Mouse (Mus musculus) myocyte (in vitro differentiated cells): ENCODE data around the gene Lin7b.
"Not testable (repeated sequence)": the region's sequence is repeated elsewhere in the genome, so short reads cannot be mapped to it uniquely, and the experiment has no call there.

Experiments
- CEBPB ChIP-seq: IDR thresholded peaks from 2 replicates; pipeline ENCODE4 v1.6.1; 2011; ENCODE audit warnings: mild to moderate bottlenecking, moderate library complexity; ENCODE audit not compliant: poor library complexity, insufficient read depth, severe bottlenecking
- E2F4 ChIP-seq: IDR thresholded peaks from one replicate; pipeline ENCODE4 v1.6.1; 2011; ENCODE audit warnings: mild to moderate bottlenecking, control low read depth, moderate library complexity; ENCODE audit not compliant: insufficient read depth
- MAX ChIP-seq: IDR thresholded peaks from one replicate; pipeline ENCODE4 v1.6.1; 2011; ENCODE audit warnings: low read depth, mild to moderate bottlenecking, control low read depth
- MYOD1 ChIP-seq, 3 experiments: IDR thresholded peaks; one replicate each; pipeline ENCODE4 v1.6.1; 2011; ENCODE audit warnings: control low read depth in 2 of 3, low read depth in 2 of 3, mild to moderate bottlenecking in 2 of 3, moderate library complexity in 1 of 3; ENCODE audit not compliant: insufficient read length in 2 of 3, control insufficient read depth in 1 of 3
- POLR2A ChIP-seq: IDR thresholded peaks from one replicate; pipeline ENCODE4 v1.6.1; 2011; ENCODE audit warnings: low read depth, mild to moderate bottlenecking, control low read depth, moderate library complexity; ENCODE audit not compliant: insufficient read length
- POLR2AphosphoS2 ChIP-seq: IDR thresholded peaks from one replicate; pipeline ENCODE4 v1.6.1; 2011; ENCODE audit warnings: low read depth, control low read depth; ENCODE audit not compliant: insufficient read length
- SRF ChIP-seq: IDR thresholded peaks from one replicate; pipeline ENCODE4 v1.6.1; 2011; ENCODE audit warnings: low read depth; ENCODE audit not compliant: control insufficient read depth, insufficient read length
- TCF12 ChIP-seq: IDR thresholded peaks from one replicate; pipeline ENCODE4 v1.6.1; 2011; ENCODE audit warnings: mild to moderate bottlenecking, control low read depth; ENCODE audit not compliant: poor library complexity, insufficient read depth, severe bottlenecking
- TCF3 ChIP-seq: IDR thresholded peaks from one replicate; pipeline ENCODE4 v1.6.1; 2011; ENCODE audit warnings: low read depth, control low read depth; ENCODE audit not compliant: insufficient read length
- USF1 ChIP-seq: IDR thresholded peaks from one replicate; pipeline ENCODE4 v1.6.1; 2011; ENCODE audit warnings: low read depth, mild to moderate bottlenecking, control low read depth, moderate library complexity

- not testable (repeated sequence) for TF ChIP-seq POLR2A; MAX; CEBPB; MYOD1 (IDR thresholded peaks at IDR 0.05; ENCODE audit: control insufficient read depth in 1 of 3, insufficient read length in 2 of 3, low read depth in 2 of 3); TCF12; USF1; E2F4; POLR2AphosphoS2; TCF3; SRF
Measured at GRCm38 (mm10) chr7:45396337-45396775, 26.0 kb upstream of the Lin7b start.
